Mouse (Mus musculus) heart, embryonic 12.5 days (tissue): ENCODE results near the gene Cacna2d2. TPM values are rescaled to one million over a fixed set of nuclear protein-coding genes. Genes with fewer than 3 reads are reported as not detected.

Source experiments
- ATAC-seq: fragments of 200-750 bp; cut with Nextera tagmentation; 2 replicates; pipeline ENCODE4 v1.8.0; 2017; ENCODE audit warnings: moderate TSS enrichment, moderate library complexity; ENCODE audit not compliant: insufficient number of reproducible peaks, low FRiP score
- H3K27ac ChIP-seq: fragments of 300-500 bp; sonication (generic); 2 replicates; pipeline ENCODE4 v1.5.1; 2016; ENCODE audit warnings: mild to moderate bottlenecking, moderate library complexity; ENCODE audit not compliant: poor library complexity, severe bottlenecking
- H3K27me3 ChIP-seq: fragments of 300-500 bp; sonication (generic); replicated peaks from 2 replicates; pipeline ENCODE4 v1.6.1; 2016; ENCODE audit warnings: mild to moderate bottlenecking, moderate library complexity
- H3K36me3 ChIP-seq: fragments of 300-500 bp; sonication (generic); 2 replicates; pipeline ENCODE4 v1.6.1; 2016; ENCODE audit warnings: mild to moderate bottlenecking, moderate library complexity
- H3K4me1 ChIP-seq: fragments of 300-500 bp; sonication (generic); replicated peaks from 2 replicates; pipeline ENCODE4 v1.6.1; 2016; ENCODE audit warnings: mild to moderate bottlenecking
- H3K4me2 ChIP-seq: fragments of 300-500 bp; sonication (generic); 2 replicates; pipeline ENCODE4 v1.6.1; 2016; ENCODE audit warnings: mild to moderate bottlenecking, moderate library complexity
- H3K4me3 ChIP-seq: fragments of 300-500 bp; sonication (generic); 2 replicates; pipeline ENCODE4 v1.5.1; 2016; ENCODE audit warnings: mild to moderate bottlenecking
- H3K9ac ChIP-seq: fragments of 300-500 bp; sonication (generic); 2 replicates; pipeline ENCODE4 v1.6.1; 2016; ENCODE audit warnings: mild to moderate bottlenecking, moderate library complexity
- H3K9me3 ChIP-seq: fragments of 300-500 bp; sonication (generic); replicated peaks from 2 replicates; pipeline ENCODE4 v1.6.1; 2016; ENCODE audit warnings: mild to moderate bottlenecking, moderate library complexity
- WGBS: fragments of 180-500 bp; shearing (Covaris S2); methylation state at CpG from one replicate; pipeline ENCODE4 v1.1.7; 2016; 5-methylcytosine and 5-hydroxymethylcytosine counted together
- polyA plus RNA-seq: library from polyadenylated mRNA; unstranded; fragments of >200 nt; fragmentation: Nextera tagmentation; extraction: Ambion mirVana; gene quantifications from 2 replicates; pipeline ENCODE4 v1.2.1, GENCODE M21; 2016

The Cacna2d2 gene
- polyA plus RNA-seq, 1 experiment from 2014 or later, result 6.2 TPM

GRCm38 (mm10) chr9:107547026-107547425, 147.6 kb downstream of the Cacna2d2 start, which contains the start of gene Zmynd10:
Zmynd10 (plus strand) TSS chr9:107547298.
- Histone ChIP-seq H3K4me1 (peaks cover 37% of the 10 kb centered on the region), H3K9me3 (no peaks in the 10 kb centered on the region), H3K27ac (no peak within 1 kb of the TSS), H3K9ac (no peak within 1 kb of the TSS; the same call in 1 of the 2 replicates), H3K27me3 (peaks cover 31% of the 10 kb centered on the region), H3K4me3 (peak within 1 kb of the TSS; percentile 2; the same call in 1 of the 2 replicates), H3K36me3 (peaks cover 21% of the 10 kb centered on the region), H3K4me2 (peak within 1 kb of the TSS; percentile 49)
- WGBS, result 5% methylated on average over 20 of the region's 20 CpGs
- peak; percentile 67 for ATAC-seq

- Histone ChIP-seq H3K9me3 (no peaks in the 10 kb centered on the region), H3K27ac (no peak overlapping the region), H3K27me3 (peaks cover 31% of the 10 kb centered on the region), H3K4me3 (no peak overlapping the region), H3K9ac (no peak overlapping the region), H3K4me1 (peaks cover 39% of the 10 kb centered on the region), H3K36me3 (peaks cover 21% of the 10 kb centered on the region), H3K4me2 (no peak overlapping the region)
- ATAC-seq, result no peak
- WGBS, result 75% methylated on average over 5 of the region's 5 CpGs
These were observed 148.5 kb downstream of the Cacna2d2 start for GRCm38 (mm10) chr9:107547957-107548356.

- peaks cover 31% of the 10 kb centered on the region for H3K27me3 ChIP-seq
- H3K36me3 ChIP-seq, result peaks cover 16% of the 10 kb centered on the region
- H3K27ac ChIP-seq, result no peak overlapping the region
- no peak overlapping the region for H3K9ac ChIP-seq
- H3K4me2 ChIP-seq, result no peak overlapping the region
- ATAC-seq, result no peak
- H3K4me1 ChIP-seq, result peaks cover 45% of the 10 kb centered on the region
- no peak overlapping the region for H3K4me3 ChIP-seq
- H3K9me3 ChIP-seq, result no peaks in the 10 kb centered on the region
- whole genome bisulfite sequencing, result 85% methylated on average over 10 of the region's 10 CpGs
These were observed 149.4 kb downstream of the Cacna2d2 start for GRCm38 (mm10) chr9:107548820-107549219.

GRCm38 (mm10) chr9:107549297-107550074, 150.1 kb downstream of the Cacna2d2 start:
- Histone ChIP-seq H3K4me2 (no peak overlapping the region), H3K9ac (no peak overlapping the region), H3K36me3 (peaks cover 9% of the 10 kb centered on the region), H3K4me3 (no peak overlapping the region), H3K9me3 (no peaks in the 10 kb centered on the region), H3K4me1 (peaks cover 47% of the 10 kb centered on the region), H3K27ac (no peak overlapping the region), H3K27me3 (peaks cover 31% of the 10 kb centered on the region)
- ATAC-seq, result no peak
- 79% methylated on average over 20 of the region's 20 CpGs for WGBS

GRCm38 (mm10) chr9:107550491-107551116, 151.2 kb downstream of the Cacna2d2 start:
- WGBS, result 32% methylated on average over 23 of the region's 23 CpGs

GRCm38 (mm10) chr9:107551117-107551889, 151.9 kb downstream of the Cacna2d2 start, which contains the start of gene Rassf1:
Rassf1 (plus strand) TSS chr9:107551555.
- H3K27ac ChIP-seq, result peak within 1 kb of the TSS; percentile 14; the same call in 1 of the 2 replicates
- no peaks in the 10 kb centered on the region for H3K9me3 ChIP-seq
- H3K36me3 ChIP-seq, result peaks cover under 1% of the 10 kb centered on the region; the same call in 1 of the 2 replicates
- 1% methylated on average over 63 of the region's 63 CpGs for WGBS
- ATAC-seq, result peak; percentile 33; the same call in 1 of the 2 replicates
- peak within 1 kb of the TSS; percentile 56 for H3K4me3 ChIP-seq
- peaks cover 55% of the 10 kb centered on the region for H3K4me1 ChIP-seq
- peaks cover 31% of the 10 kb centered on the region for H3K27me3 ChIP-seq
- H3K4me2 ChIP-seq, result peak within 1 kb of the TSS; percentile 94
- H3K9ac ChIP-seq, result peak within 1 kb of the TSS; percentile 81

More at GRCm38 (mm10) chr9:107550491-107551116, 151.2 kb downstream of the Cacna2d2 start:
- Histone ChIP-seq H3K9ac (peak overlapping the region; percentile 81; the same call in 1 of the 2 replicates), H3K27ac (no peak overlapping the region), H3K4me1 (peaks cover 48% of the 10 kb centered on the region), H3K4me3 (peak overlapping the region; percentile 56), H3K27me3 (peaks cover 31% of the 10 kb centered on the region), H3K9me3 (no peaks in the 10 kb centered on the region), H3K36me3 (no peaks in the 10 kb centered on the region), H3K4me2 (peak overlapping the region; percentile 94)
- ATAC-seq, result no peak

- peaks cover 7% of the 10 kb centered on the region for H3K36me3 ChIP-seq
- H3K9ac ChIP-seq, result peak overlapping the region; percentile 81
- no peaks in the 10 kb centered on the region for H3K9me3 ChIP-seq
- H3K4me3 ChIP-seq, result peak overlapping the region; percentile 56
- H3K27ac ChIP-seq, result 0 out of 2 replicates have a peak overlapping the region, but pooled peaks have one; percentile 14
- peak overlapping the region; percentile 94 for H3K4me2 ChIP-seq
- peaks cover 31% of the 10 kb centered on the region for H3K27me3 ChIP-seq
- WGBS, result 12% methylated on average over 8 of the region's 8 CpGs
- ATAC-seq, result no peak
- peaks cover 57% of the 10 kb centered on the region for H3K4me1 ChIP-seq
These were observed 152.5 kb downstream of the Cacna2d2 start for GRCm38 (mm10) chr9:107551890-107552355.

- peaks cover 56% of the 10 kb centered on the region for H3K4me1 ChIP-seq
- H3K27ac ChIP-seq, result no peak overlapping the region
- peak overlapping the region; percentile 94 for H3K4me2 ChIP-seq
These were observed 153.4 kb downstream of the Cacna2d2 start for GRCm38 (mm10) chr9:107552690-107553393.

GRCm38 (mm10) chr9:107553541-107554318, 154.3 kb downstream of the Cacna2d2 start:
- peaks cover 20% of the 10 kb centered on the region for H3K27me3 ChIP-seq
- H3K4me3 ChIP-seq, result peak overlapping the region; percentile 77
- peak overlapping the region; percentile 94 for H3K4me2 ChIP-seq
- H3K27ac ChIP-seq, result peak overlapping the region; percentile 96
- no peaks in the 10 kb centered on the region for H3K9me3 ChIP-seq
- peaks cover 56% of the 10 kb centered on the region for H3K4me1 ChIP-seq
- 7% methylated on average over 37 of the region's 37 CpGs for WGBS
- peak; percentile 34 for ATAC-seq
- peak overlapping the region; percentile 83 for H3K9ac ChIP-seq
- H3K36me3 ChIP-seq, result peaks cover 25% of the 10 kb centered on the region

More at GRCm38 (mm10) chr9:107552690-107553393, 153.4 kb downstream of the Cacna2d2 start:
- Histone ChIP-seq H3K36me3 (peaks cover 16% of the 10 kb centered on the region), H3K9ac (no peak overlapping the region), H3K27me3 (peaks cover 29% of the 10 kb centered on the region), H3K4me3 (0 out of 2 replicates have a peak overlapping the region, but pooled peaks have one; percentile 56), H3K9me3 (no peaks in the 10 kb centered on the region)
- 75% methylated on average over 5 of the region's 5 CpGs for WGBS
- ATAC-seq, result no peak
